Mouse (Mus musculus): ENCODE measurements around the gene Rpsa. TPM values are rescaled to one million over a fixed set of nuclear protein-coding genes. Genes with fewer than 3 reads are reported as not detected.

Rpsa gene
- polyA plus RNA-seq (2015; fragmentation: Nextera tagmentation; extraction: Ambion mirVana), result 941 and 957 TPM in 2 replicates

GRCm38 (mm10) chr9:120127538-120128251 is at the start of gene Rpsa:
Rpsa (plus strand) TSS chr9:120127689.
- ATAC-seq (ENCODE audit: low FRiP score, low TSS enrichment), result peak; percentile 97
- TF ChIP-seq EP300 (optimal IDR thresholded peaks at IDR 0.05) (no peak), CTCF (IDR thresholded peaks at IDR 0.05; ENCODE audit: low read depth) (no peak)
- Histone ChIP-seq H3K4me1 (replicated peaks; ENCODE audit: control insufficient read depth, insufficient read depth) (no peaks in the 10 kb centered on the region), H3K27me3 (ENCODE audit: control insufficient read depth, insufficient read depth, low read length) (no peaks in the 10 kb centered on the region), H3K36me3 (ENCODE audit: control insufficient read depth, insufficient read depth, low read length) (peaks cover 15% of the 10 kb centered on the region; the same call in 1 of the 2 replicates), H3K4me2 (replicated peaks; ENCODE audit: low read depth) (peak within 1 kb of the TSS; percentile 73), H3K27ac (replicated peaks) (peak within 1 kb of the TSS; percentile 94), H3K9ac (ENCODE audit: low read length) (peak within 1 kb of the TSS; percentile 97), H3K9me3 (ENCODE audit: control insufficient read depth, low read length) (no peaks in the 10 kb centered on the region), H3K4me3 (ENCODE audit: low read depth, low read length) (peak within 1 kb of the TSS; percentile 99)
- peak; percentile 97 for DNase-seq (ENCODE audit: low spot score)
- WGBS, result under 1% methylated on average over 69 of the region's 72 CpGs

- Histone ChIP-seq H3K27ac (replicated peaks) (no peak overlapping the region), H3K9me3 (ENCODE audit: control insufficient read depth, low read length) (no peaks in the 10 kb centered on the region)
These were observed 49.2 kb upstream of the Rpsa start for GRCm38 (mm10) chr9:120078241-120078640.

GRCm38 (mm10) chr9:120079901-120080300 is 47.6 kb upstream of the Rpsa start:
- WGBS, result 55% methylated on average over 7 of the region's 7 CpGs
- H3K27ac ChIP-seq (replicated peaks), result no peak overlapping the region
- H3K4me1 ChIP-seq (replicated peaks; ENCODE audit: control insufficient read depth, insufficient read depth), result no peaks in the 10 kb centered on the region

More at GRCm38 (mm10) chr9:120078241-120078640, 49.2 kb upstream of the Rpsa start:
- 82% methylated on average over 3 of the region's 3 CpGs for WGBS
- ATAC-seq (ENCODE audit: low FRiP score, low TSS enrichment) (no peak), DNase-seq (ENCODE audit: low spot score) (no peak)
- Histone ChIP-seq H3K4me1 (replicated peaks; ENCODE audit: control insufficient read depth, insufficient read depth) (no peaks in the 10 kb centered on the region), H3K4me2 (replicated peaks; ENCODE audit: low read depth) (no peak overlapping the region), H3K27me3 (ENCODE audit: control insufficient read depth, insufficient read depth, low read length) (no peaks in the 10 kb centered on the region), H3K36me3 (ENCODE audit: control insufficient read depth, insufficient read depth, low read length) (no peaks in the 10 kb centered on the region), H3K4me3 (ENCODE audit: low read depth, low read length) (no peak overlapping the region), H3K9ac (ENCODE audit: low read length) (no peak overlapping the region)
- no peak for TF ChIP-seq CTCF (IDR thresholded peaks at IDR 0.05; ENCODE audit: low read depth)
- no peak for TF ChIP-seq EP300 (optimal IDR thresholded peaks at IDR 0.05)

GRCm38 (mm10) chr9:120080546-120081108 is 46.9 kb upstream of the Rpsa start:
- Histone ChIP-seq H3K4me1 (replicated peaks; ENCODE audit: control insufficient read depth, insufficient read depth) (no peaks in the 10 kb centered on the region), H3K27me3 (ENCODE audit: control insufficient read depth, insufficient read depth, low read length) (no peaks in the 10 kb centered on the region), H3K36me3 (ENCODE audit: control insufficient read depth, insufficient read depth, low read length) (no peaks in the 10 kb centered on the region), H3K27ac (replicated peaks) (no peak overlapping the region), H3K9me3 (ENCODE audit: control insufficient read depth, low read length) (no peaks in the 10 kb centered on the region), H3K9ac (ENCODE audit: low read length) (no peak overlapping the region), H3K4me2 (replicated peaks; ENCODE audit: low read depth) (no peak overlapping the region), H3K4me3 (ENCODE audit: low read depth, low read length) (no peak overlapping the region)
- no peak for DNase-seq (ENCODE audit: low spot score)
- no peak for ATAC-seq (ENCODE audit: low FRiP score, low TSS enrichment)
- 70% methylated on average over 8 of the region's 8 CpGs for WGBS
- peak; percentile 42 for TF ChIP-seq CTCF (IDR thresholded peaks at IDR 0.05; ENCODE audit: low read depth)
- TF ChIP-seq EP300 (optimal IDR thresholded peaks at IDR 0.05), result no peak

More at GRCm38 (mm10) chr9:120079901-120080300, 47.6 kb upstream of the Rpsa start:
- TF ChIP-seq CTCF (IDR thresholded peaks at IDR 0.05; ENCODE audit: low read depth), result no peak
- Histone ChIP-seq H3K36me3 (ENCODE audit: control insufficient read depth, insufficient read depth, low read length) (no peaks in the 10 kb centered on the region), H3K4me3 (ENCODE audit: low read depth, low read length) (no peak overlapping the region), H3K27me3 (ENCODE audit: control insufficient read depth, insufficient read depth, low read length) (no peaks in the 10 kb centered on the region), H3K9ac (ENCODE audit: low read length) (no peak overlapping the region), H3K9me3 (ENCODE audit: control insufficient read depth, low read length) (no peaks in the 10 kb centered on the region), H3K4me2 (replicated peaks; ENCODE audit: low read depth) (no peak overlapping the region)
- no peak for DNase-seq (ENCODE audit: low spot score)
- no peak for ATAC-seq (ENCODE audit: low FRiP score, low TSS enrichment)

- TF ChIP-seq CTCF (IDR thresholded peaks at IDR 0.05; ENCODE audit: low read depth), result peak; percentile 54
- no peak for TF ChIP-seq EP300 (optimal IDR thresholded peaks at IDR 0.05)
- no peaks in the 10 kb centered on the region for H3K27me3 ChIP-seq (ENCODE audit: control insufficient read depth, insufficient read depth, low read length)
- H3K4me3 ChIP-seq (ENCODE audit: low read depth, low read length), result no peak overlapping the region
- no peak overlapping the region for H3K4me2 ChIP-seq (replicated peaks; ENCODE audit: low read depth)
- no peak overlapping the region for H3K27ac ChIP-seq (replicated peaks)
- no peaks in the 10 kb centered on the region for H3K36me3 ChIP-seq (ENCODE audit: control insufficient read depth, insufficient read depth, low read length)
- H3K4me1 ChIP-seq (replicated peaks; ENCODE audit: control insufficient read depth, insufficient read depth), result no peaks in the 10 kb centered on the region
- H3K9me3 ChIP-seq (ENCODE audit: control insufficient read depth, low read length), result no peaks in the 10 kb centered on the region
- no peak for DNase-seq (ENCODE audit: low spot score)
- no peak for ATAC-seq (ENCODE audit: low FRiP score, low TSS enrichment)
- no peak overlapping the region for H3K9ac ChIP-seq (ENCODE audit: low read length)
- 70% methylated on average over 6 of the region's 6 CpGs for WGBS
These were observed 46.2 kb upstream of the Rpsa start for GRCm38 (mm10) chr9:120081247-120081646.

- H3K27me3 ChIP-seq (ENCODE audit: control insufficient read depth, insufficient read depth, low read length), result no peaks in the 10 kb centered on the region
- ATAC-seq (ENCODE audit: low FRiP score, low TSS enrichment) (no peak), DNase-seq (ENCODE audit: low spot score) (no peak)
- H3K36me3 ChIP-seq (ENCODE audit: control insufficient read depth, insufficient read depth, low read length), result no peaks in the 10 kb centered on the region
- H3K4me2 ChIP-seq (replicated peaks; ENCODE audit: low read depth), result no peak overlapping the region
- WGBS, result 59% methylated on average over 5 of the region's 5 CpGs
- H3K4me3 ChIP-seq (ENCODE audit: low read depth, low read length), result no peak overlapping the region
- H3K4me1 ChIP-seq (replicated peaks; ENCODE audit: control insufficient read depth, insufficient read depth), result no peaks in the 10 kb centered on the region
- no peak overlapping the region for H3K27ac ChIP-seq (replicated peaks)
- TF ChIP-seq CTCF (IDR thresholded peaks at IDR 0.05; ENCODE audit: low read depth) (no peak), EP300 (optimal IDR thresholded peaks at IDR 0.05) (no peak)
- H3K9me3 ChIP-seq (ENCODE audit: control insufficient read depth, low read length), result no peaks in the 10 kb centered on the region
- no peak overlapping the region for H3K9ac ChIP-seq (ENCODE audit: low read length)
These were observed 45.5 kb upstream of the Rpsa start for GRCm38 (mm10) chr9:120081967-120082366.

All from stomach, postnatal 0 days (tissue).